8 mouse cellular contexts compared by ENCODE assay signal in the genomic region with DNA sequence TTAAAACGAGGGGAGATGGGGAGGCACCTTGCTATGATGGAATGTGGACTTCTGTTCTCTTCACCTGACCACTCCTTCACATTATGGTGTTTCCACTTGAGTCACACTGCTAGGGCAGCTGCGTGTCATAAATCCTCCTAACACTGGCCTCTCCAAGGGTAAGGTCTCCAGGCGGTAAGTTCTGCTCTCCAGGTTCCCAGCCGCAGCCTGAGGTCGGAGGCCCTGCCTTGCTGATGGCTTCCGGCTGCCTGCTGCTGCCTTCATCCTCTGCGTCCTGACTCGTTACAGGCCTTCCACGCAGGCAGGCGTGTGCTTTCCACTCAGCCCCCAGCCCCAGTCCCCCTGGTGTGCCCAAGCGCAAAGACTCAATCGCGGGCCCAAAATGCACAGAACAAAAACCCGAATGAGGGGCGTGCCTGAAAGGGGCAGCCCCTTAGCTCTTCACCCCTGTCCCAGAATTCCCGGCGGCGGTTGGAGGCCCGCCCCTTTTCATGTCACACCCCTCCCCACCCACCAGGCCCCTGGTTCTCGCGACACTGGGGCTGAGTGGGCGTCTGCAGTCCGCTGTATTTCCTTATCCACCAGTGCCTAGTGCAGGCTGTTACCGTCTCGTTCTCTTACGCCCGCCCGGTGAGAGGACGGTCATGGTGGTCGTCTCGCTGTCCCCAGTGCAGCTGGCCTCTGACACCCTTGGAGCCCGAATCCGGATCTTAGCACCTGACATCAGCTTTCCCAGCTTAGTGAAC. TPM values are rescaled to one million over a fixed set of nuclear protein-coding genes. Genes with fewer than 3 reads are reported as not detected.
DNase-seq lines count a peak whose midpoint lies in the region; ATAC-seq and TF ChIP-seq lines count a peak whose summit lies in the region.

A gene (minus strand): TSS at position 464 of the 746 bp plus-strand sequence.

- H3K9ac ChIP-seq in kidney, embryonic 14.5 days (ENCODE audit: low read depth, low read length), result peak within 1 kb of the TSS; percentile 75
- peak within 1 kb of the TSS; percentile 70 for H3K9ac ChIP-seq in limb, embryonic 15.5 days

- H3K27ac ChIP-seq in bone marrow macrophage, adult 2 months (ENCODE audit: insufficient read depth, low read depth, low read length), result peak within 1 kb of the TSS; percentile 85
- peak within 1 kb of the TSS; percentile 47 for H3K27ac ChIP-seq in embryonic fibroblast, embryonic 13.5 days (ENCODE audit: insufficient read depth, low read length)
- peak within 1 kb of the TSS; percentile 79; the same call in 1 of the 2 replicates for H3K27ac ChIP-seq in kidney, embryonic 14.5 days (ENCODE audit: low read depth, low read length)
- H3K27ac ChIP-seq in limb, embryonic 15.5 days, result peak within 1 kb of the TSS; percentile 90

- WGBS in kidney, embryonic 14.5 days, result under 1% methylated on average over 33 of the region's 33 CpGs
- under 1% methylated on average over 33 of the region's 33 CpGs for WGBS in limb, embryonic 15.5 days

- peak within 1 kb of the TSS; percentile 69 for H3K4me2 ChIP-seq in kidney, embryonic 14.5 days (replicated peaks; ENCODE audit: low read depth, low read length)
- peak within 1 kb of the TSS; percentile 56 for H3K4me2 ChIP-seq in limb, embryonic 15.5 days

- H3K27me3 ChIP-seq in kidney, embryonic 14.5 days (ENCODE audit: control insufficient read depth, insufficient read depth, low read length), result no peaks in the 10 kb centered on the region
- H3K27me3 ChIP-seq in limb, embryonic 15.5 days, result no peaks in the 10 kb centered on the region

- H3K9me3 ChIP-seq in kidney, embryonic 14.5 days (ENCODE audit: control insufficient read depth, low read length), result no peaks in the 10 kb centered on the region
- H3K9me3 ChIP-seq in limb, embryonic 15.5 days, result peaks cover 8% of the 10 kb centered on the region; the same call in 1 of the 2 replicates

- H3K4me1 ChIP-seq in bone marrow macrophage, adult 2 months (ENCODE audit: control insufficient read depth, insufficient read depth, low read length), result peaks cover 7% of the 10 kb centered on the region; the same call in 1 of the 2 replicates
- H3K4me1 ChIP-seq in embryonic fibroblast, embryonic 13.5 days (ENCODE audit: control insufficient read depth, insufficient read depth, low read length), result no peaks in the 10 kb centered on the region
- H3K4me1 ChIP-seq in kidney, embryonic 14.5 days (ENCODE audit: control insufficient read depth, insufficient read depth, low read length), result no peaks in the 10 kb centered on the region; the same call in 1 of the 2 replicates
- peaks cover 2% of the 10 kb centered on the region; the same call in 1 of the 2 replicates for H3K4me1 ChIP-seq in limb, embryonic 15.5 days

- peaks cover 24% of the 10 kb centered on the region for H3K36me3 ChIP-seq in kidney, embryonic 14.5 days (ENCODE audit: control insufficient read depth, insufficient read depth, low read length)
- peaks cover 27% of the 10 kb centered on the region for H3K36me3 ChIP-seq in limb, embryonic 15.5 days

- no peak for TF ChIP-seq POLR2A in bone marrow macrophage, adult 2 months (IDR thresholded peaks at IDR 0.05; ENCODE audit: borderline replicate concordance, low read depth, low read length)
- TF ChIP-seq POLR2A in embryonic fibroblast, embryonic 13.5 days (IDR thresholded peaks at IDR 0.05; ENCODE audit: low read depth, low read length), result peak; percentile 99

- peak; percentile 99 for ATAC-seq in kidney, embryonic 14.5 days (ENCODE audit: low FRiP score, low TSS enrichment)
- peak; percentile 98 for ATAC-seq in limb, embryonic 15.5 days (ENCODE audit: insufficient number of reproducible peaks, low FRiP score, low TSS enrichment, low read depth)

- H3K4me3 ChIP-seq in bone marrow macrophage, adult 2 months (ENCODE audit: insufficient read depth, low read length), result peak within 1 kb of the TSS; percentile 95
- H3K4me3 ChIP-seq in embryonic fibroblast, embryonic 13.5 days (ENCODE audit: insufficient read depth, low read length), result peak within 1 kb of the TSS; percentile 88
- peak within 1 kb of the TSS; percentile 75 for H3K4me3 ChIP-seq in kidney, embryonic 14.5 days (ENCODE audit: low read length)
- peak within 1 kb of the TSS; percentile 71 for H3K4me3 ChIP-seq in limb, embryonic 15.5 days

- peak; percentile 96 for DNase-seq in 416B (ENCODE audit: low read depth)
- peak; percentile 89 to 91 for DNase-seq in heart, adult 9 months (ENCODE audit: low spot score in 2 of 2)
- peak; percentile 52 to 74 for DNase-seq in monocyte, adult 2 months (ENCODE audit: low read depth in 1 of 2, low spot score in 2 of 2)
- peak; percentile 93 to 94 for DNase-seq in spleen, postnatal 36 days (ENCODE audit: low spot score in 2 of 2)

- TF ChIP-seq CTCF in bone marrow macrophage, adult 2 months (IDR thresholded peaks at IDR 0.05; ENCODE audit: low read depth, low read length), result no peak
- no peak for TF ChIP-seq CTCF in embryonic fibroblast, embryonic 13.5 days (IDR thresholded peaks at IDR 0.05; ENCODE audit: borderline replicate concordance, insufficient read depth, low read length)

RNA-seq across cellular contexts. Expression of the gene that starts here (rescaled TPM):
- polyA plus RNA-seq in bone marrow macrophage, adult 2 months (2012; ENCODE audit: insufficient read depth, insufficient read length, missing spikeins), result 19.3 and 20.1 TPM in 2 replicates
- 17.2 and 24.0 TPM in 2 replicates for polyA plus RNA-seq in embryonic fibroblast, embryonic 13.5 days (2011; ENCODE audit: insufficient read length, low read depth, missing spikeins)
- polyA plus RNA-seq in kidney, embryonic 14.5 days (2014; fragmentation: Nextera tagmentation; extraction: Ambion mirVana), result 25.9 and 29.0 TPM in 2 replicates
- 25.8 and 26.8 TPM in 2 replicates for polyA plus RNA-seq in limb, embryonic 15.5 days (2015; fragmentation: Nextera tagmentation; extraction: Ambion mirVana)

Comparison
In these comparisons a context has a peak if more than half of its experiments do, and no peak if none do; other contexts are left out.
1. Peak in every context shown above with its lines: DNase-seq, ATAC-seq, H3K4me3 ChIP-seq and H3K27ac ChIP-seq.